Mouse (Mus musculus): ENCODE data around the gene Olfr19. TPM values are rescaled to one million over a fixed set of nuclear protein-coding genes. Genes with fewer than 3 reads are reported as not detected.
"Not testable (repeated sequence)": the region's sequence is repeated elsewhere in the genome, so short reads cannot be mapped to it uniquely, and the experiment has no call there.

The Olfr19 gene
- polyA plus RNA-seq (2016; fragmentation: Nextera tagmentation; extraction: Ambion mirVana): not detected in 2 replicates

- Histone ChIP-seq H3K36me3 (no peaks in the 10 kb centered on the region), H3K27ac (replicated peaks) (no peak within 1 kb of the TSS), H3K4me3 (no peak within 1 kb of the TSS), H3K27me3 (ENCODE audit: low read depth, poor library complexity, severe bottlenecking) (no peaks in the 10 kb centered on the region), H3K4me1 (no peaks in the 10 kb centered on the region), H3K9me3 (replicated peaks) (no peaks in the 10 kb centered on the region)
- DNase-seq (ENCODE audit: low spot score): no peak
- 70% methylated on average over 2 of the region's 2 CpGs for WGBS
Observed at GRCm38 (mm10) chr16:16676305-16676704, at the start of gene Olfr19. Gene Olfr19, minus strand, starts transcription at chr16:16676405.

- 70% methylated on average over 3 of the region's 3 CpGs for WGBS
- DNase-seq (ENCODE audit: low spot score): no peak
- no peaks in the 10 kb centered on the region for H3K4me1 ChIP-seq
- H3K27me3 ChIP-seq (ENCODE audit: low read depth, poor library complexity, severe bottlenecking): no peaks in the 10 kb centered on the region
- no peaks in the 10 kb centered on the region for H3K36me3 ChIP-seq
- no peaks in the 10 kb centered on the region for H3K9me3 ChIP-seq (replicated peaks)
- no peak overlapping the region for H3K27ac ChIP-seq (replicated peaks)
- no peak overlapping the region for H3K4me3 ChIP-seq
Observed at GRCm38 (mm10) chr16:16684975-16685374, 8.8 kb upstream of the Olfr19 start.

- Histone ChIP-seq H3K36me3 (no peaks in the 10 kb centered on the region), H3K4me1 (no peaks in the 10 kb centered on the region), H3K27ac (replicated peaks) (no peak overlapping the region), H3K4me3 (no peak overlapping the region), H3K9me3 (replicated peaks) (no peaks in the 10 kb centered on the region), H3K27me3 (ENCODE audit: low read depth, poor library complexity, severe bottlenecking) (no peaks in the 10 kb centered on the region)
- no peak for DNase-seq (ENCODE audit: low spot score)
- WGBS: 84% methylated on average over 2 of the region's 2 CpGs
Observed at GRCm38 (mm10) chr16:16684053-16684452, 7.8 kb upstream of the Olfr19 start.

GRCm38 (mm10) chr16:16664994-16665393 lies 11.2 kb downstream of the Olfr19 start:
- no peak overlapping the region for H3K4me3 ChIP-seq
- no peaks in the 10 kb centered on the region for H3K36me3 ChIP-seq
- no peaks in the 10 kb centered on the region for H3K4me1 ChIP-seq
- H3K27ac ChIP-seq (replicated peaks): no peak overlapping the region
- H3K27me3 ChIP-seq (ENCODE audit: low read depth, poor library complexity, severe bottlenecking): no peaks in the 10 kb centered on the region
- WGBS: 91% methylated on average over 4 of the region's 4 CpGs
- no peak for DNase-seq (ENCODE audit: low spot score)
- H3K9me3 ChIP-seq (replicated peaks): no peaks in the 10 kb centered on the region

GRCm38 (mm10) chr16:16664516-16664915 lies 11.7 kb downstream of the Olfr19 start:
- DNase-seq (ENCODE audit: low spot score); H3K27me3 ChIP-seq (ENCODE audit: low read depth, poor library complexity, severe bottlenecking); H3K27ac ChIP-seq (replicated peaks); H3K4me3 ChIP-seq; H3K4me1 ChIP-seq; H3K36me3 ChIP-seq; H3K9me3 ChIP-seq (replicated peaks): not testable (repeated sequence)

GRCm38 (mm10) chr16:16645148-16645547 lies 31.1 kb downstream of the Olfr19 start:
- DNase-seq (ENCODE audit: low spot score): no peak
- no peak overlapping the region for H3K27ac ChIP-seq (replicated peaks)
- no peak overlapping the region for H3K4me3 ChIP-seq
- no peaks in the 10 kb centered on the region for H3K4me1 ChIP-seq
- no peaks in the 10 kb centered on the region for H3K9me3 ChIP-seq (replicated peaks)
- H3K36me3 ChIP-seq: no peaks in the 10 kb centered on the region
- no peaks in the 10 kb centered on the region for H3K27me3 ChIP-seq (ENCODE audit: low read depth, poor library complexity, severe bottlenecking)
- WGBS: 84% methylated on average over 1 of the region's 1 CpGs

- Histone ChIP-seq H3K9me3 (replicated peaks) (peaks cover 27% of the 10 kb centered on the region), H3K36me3 (no peaks in the 10 kb centered on the region), H3K4me1 (no peaks in the 10 kb centered on the region), H3K27me3 (ENCODE audit: low read depth, poor library complexity, severe bottlenecking) (no peaks in the 10 kb centered on the region), H3K27ac (replicated peaks) (no peak overlapping the region), H3K4me3 (no peak overlapping the region)
- no peak for DNase-seq (ENCODE audit: low spot score)
Observed at GRCm38 (mm10) chr16:16633730-16634129, 42.5 kb downstream of the Olfr19 start.

Other genes with a start within 250 kb of the Olfr19 start
- gene Fgd4, start 75.9 kb downstream of the Olfr19 start, polyA plus RNA-seq (2016; fragmentation: Nextera tagmentation; extraction: Ambion mirVana): 16.7 and 19.8 TPM in 2 replicates
- gene Spag6l, start 153.1 kb upstream of the Olfr19 start, polyA plus RNA-seq (2016; fragmentation: Nextera tagmentation; extraction: Ambion mirVana): 1.4 and 1.8 TPM in 2 replicates
- 0.07 and 0.17 TPM in 2 replicates for gene Igll1, start 187.6 kb upstream of the Olfr19 start, polyA plus RNA-seq (2016; fragmentation: Nextera tagmentation; extraction: Ambion mirVana)
- gene Top3b, start 194.3 kb upstream of the Olfr19 start, polyA plus RNA-seq (2016; fragmentation: Nextera tagmentation; extraction: Ambion mirVana): 60.5 and 69.0 TPM in 2 replicates
- gene Vpreb1, start 194.4 kb upstream of the Olfr19 start, polyA plus RNA-seq (2016; fragmentation: Nextera tagmentation; extraction: Ambion mirVana): 2.1 and 2.2 TPM in 2 replicates
- gene Ppm1f, start 220.1 kb upstream of the Olfr19 start, polyA plus RNA-seq (2016; fragmentation: Nextera tagmentation; extraction: Ambion mirVana): 26.6 and 30.0 TPM in 2 replicates

All from midbrain, embryonic 10.5 days (tissue).